In genomic region chr4:58910175-58911068, GRCm38 (mm10) we compare ENCODE assay signal across 8 mouse cellular contexts. TPM values are rescaled to one million over a fixed set of nuclear protein-coding genes. Genes with fewer than 3 reads are reported as not detected.
A peak's percentile ranks its signal among the peaks of the same experiment; 100 is the strongest.
DNase-seq lines count a peak whose midpoint lies in the region; ATAC-seq and TF ChIP-seq lines count a peak whose summit lies in the region.

No protein-coding gene starts in this region.

- no peak for TF ChIP-seq POLR2A in heart, adult 2 months (IDR thresholded peaks at IDR 0.05; ENCODE audit: insufficient read depth, low read depth, low read length)

- H3K4me3 ChIP-seq in heart, adult 2 months: peak overlapping the region; percentile 83
- H3K4me3 ChIP-seq in forebrain, embryonic 12.5 days (replicated peaks): peak overlapping the region; percentile 93
- H3K4me3 ChIP-seq in liver, embryonic 13.5 days (replicated peaks): peak overlapping the region; percentile 98

- H3K27me3 ChIP-seq in heart, adult 2 months (ENCODE audit: control insufficient read depth, insufficient read depth, low read length): no peaks in the 10 kb centered on the region
- H3K27me3 ChIP-seq in forebrain, embryonic 12.5 days: no peaks in the 10 kb centered on the region
- no peaks in the 10 kb centered on the region for H3K27me3 ChIP-seq in liver, embryonic 13.5 days

- TF ChIP-seq CTCF in heart, adult 2 months (IDR thresholded peaks at IDR 0.05): no peak

- peaks cover 2% of the 10 kb centered on the region; the same call in 1 of the 2 replicates for H3K79me2 ChIP-seq in heart, adult 2 months (replicated peaks; ENCODE audit: control insufficient read depth, insufficient read depth, low read length)

- no peak for DNase-seq in heart, adult 2 months
- DNase-seq in heart, postnatal 10 days: no peak
- peak; percentile 59 for DNase-seq in A20 (ENCODE audit: low read depth, low spot score)
- DNase-seq in liver, embryonic 13.5 days: no peak
- DNase-seq in left cerebral cortex, postnatal 4 days: no peak
- DNase-seq in left cerebral cortex, adult 9 months (ENCODE audit: low spot score in 2 of 2): no peak
- DNase-seq in cerebellum, adult 11 months: no peak

- WGBS in heart, adult 2 months: 41% methylated on average over 16 of the region's 16 CpGs
- 32% methylated on average over 16 of the region's 16 CpGs for WGBS in forebrain, embryonic 12.5 days
- 30% methylated on average over 16 of the region's 16 CpGs for WGBS in liver, embryonic 13.5 days (ENCODE audit: insufficient replicate concordance)

- H3K4me1 ChIP-seq in heart, adult 2 months (ENCODE audit: control insufficient read depth, insufficient read depth, low read length): peaks cover 10% of the 10 kb centered on the region
- peaks cover 18% of the 10 kb centered on the region for H3K4me1 ChIP-seq in forebrain, embryonic 12.5 days
- H3K4me1 ChIP-seq in liver, embryonic 13.5 days (replicated peaks): peaks cover 48% of the 10 kb centered on the region

- H3K36me3 ChIP-seq in heart, adult 2 months (ENCODE audit: control insufficient read depth, insufficient read depth, low read length): no peaks in the 10 kb centered on the region; the same call in none of the 2 replicates
- H3K36me3 ChIP-seq in forebrain, embryonic 12.5 days (replicated peaks): no peaks in the 10 kb centered on the region
- H3K36me3 ChIP-seq in liver, embryonic 13.5 days: no peaks in the 10 kb centered on the region

- peak overlapping the region; percentile 95 for H3K27ac ChIP-seq in heart, adult 2 months
- H3K27ac ChIP-seq in forebrain, embryonic 12.5 days: 0 out of 2 replicates have a peak overlapping the region, but pooled peaks have one; percentile 98
- H3K27ac ChIP-seq in liver, embryonic 13.5 days: peak overlapping the region; percentile 91

- intact Hi-C loops in heart, adult 2 months (cut with DNase I): loop anchor here (5.0 to 10.0 kb wide), 3 partner anchors 92 to 956 kb away; partner anchors contain the start of genes Gm20503 and Txn1
- intact Hi-C loops in heart, postnatal 10 days (cut with DNase I): loop anchor here (1.0 kb wide), 1 partner anchor 13 kb away; no protein-coding TSS in a partner anchor
- intact Hi-C loops in left cerebral cortex, postnatal 4 days (cut with DNase I): no loop called here

- no peak for TF ChIP-seq EP300 in heart, adult 2 months (IDR thresholded peaks at IDR 0.05; ENCODE audit: insufficient read depth, low read depth, low read length)

- H3K9me3 ChIP-seq in forebrain, embryonic 12.5 days: no peaks in the 10 kb centered on the region
- H3K9me3 ChIP-seq in liver, embryonic 13.5 days (replicated peaks): no peaks in the 10 kb centered on the region

- peak overlapping the region; percentile 95 for H3K9ac ChIP-seq in heart, adult 2 months (ENCODE audit: low read depth, low read length)
- peak overlapping the region; percentile 96 for H3K9ac ChIP-seq in forebrain, embryonic 12.5 days
- H3K9ac ChIP-seq in liver, embryonic 13.5 days: peak overlapping the region; percentile 96

- H3K4me2 ChIP-seq in forebrain, embryonic 12.5 days: peak overlapping the region; percentile 73
- peak overlapping the region; percentile 92 for H3K4me2 ChIP-seq in liver, embryonic 13.5 days

- ATAC-seq in forebrain, embryonic 12.5 days (ENCODE audit: low FRiP score): no peak
- no peak for ATAC-seq in liver, embryonic 13.5 days (ENCODE audit: low read depth)

RNA-seq across cellular contexts. Expression of gene Ecpas, which starts 2.1 kb away (rescaled TPM):
- total RNA-seq in heart, adult 2 months (2021): 100 to 1,000 TPM; 182 to 219 TPM
- 16.1 and 41.7 TPM in 2 replicates for polyA plus RNA-seq in heart, adult 2 months (2012; rRNA removed)
- 100 to 1,000 TPM; 153 to 156 TPM for total RNA-seq in heart, postnatal 10 days (2021)
- 44.4 and 47.1 TPM in 2 replicates for polyA plus RNA-seq in forebrain, embryonic 12.5 days (2016; fragmentation: Nextera tagmentation; extraction: Ambion mirVana)
- 14.9 and 18.8 TPM in 2 replicates for polyA plus RNA-seq in liver, embryonic 13.5 days (2015; fragmentation: Nextera tagmentation; extraction: Ambion mirVana)
- 100 to 1,000 TPM; 143 to 147 TPM for total RNA-seq in left cerebral cortex, postnatal 4 days (2021)

RNA-seq across cellular contexts. Expression of gene Zkscan16, which starts 33.0 kb away (rescaled TPM):
- under 1 TPM in 1 of 2 experiments, not detected in 1; 0.14 TPM for total RNA-seq in heart, adult 2 months (2021)
- polyA plus RNA-seq in heart, adult 2 months (2012; rRNA removed): 0.09 TPM in 1 of 2 replicates, not detected in the other
- under 1 TPM; 0.12 TPM for total RNA-seq in heart, postnatal 10 days (2021)
- 1.2 and 1.3 TPM in 2 replicates for polyA plus RNA-seq in forebrain, embryonic 12.5 days (2016; fragmentation: Nextera tagmentation; extraction: Ambion mirVana)
- 0.03 and 0.06 TPM in 2 replicates for polyA plus RNA-seq in liver, embryonic 13.5 days (2015; fragmentation: Nextera tagmentation; extraction: Ambion mirVana)
- total RNA-seq in left cerebral cortex, postnatal 4 days (2021): 10 to 100 TPM; 11.9 to 13.0 TPM

Comparison
In these comparisons a context has a peak if more than half of its experiments do, and no peak if none do; other contexts are left out.
1. RNA of gene Zkscan16, which starts 33.0 kb away (total RNA-seq): 11.9 to 13.0 TPM in left cerebral cortex, postnatal 4 days; 0.14 TPM in heart, adult 2 months and 0.12 TPM in heart, postnatal 10 days; every median in the first group is over 10 times any median in the second.
2. Peak in every context shown above with its lines, with median percentiles within 50 percentile points of each other: H3K27ac ChIP-seq, H3K4me3 ChIP-seq and H3K9ac ChIP-seq.